Mouse (Mus musculus) cerebellum, postnatal 36 days (tissue): ENCODE data around the gene Rcsd1.

Experiments
- DNase-seq, 2 experiments: peaks; one replicate each; pipeline ENCODE4 v3.0.0; 2021 to 2022; ENCODE audit warnings: mixed read lengths in 2 of 2

Gene Rcsd1

DNA sequence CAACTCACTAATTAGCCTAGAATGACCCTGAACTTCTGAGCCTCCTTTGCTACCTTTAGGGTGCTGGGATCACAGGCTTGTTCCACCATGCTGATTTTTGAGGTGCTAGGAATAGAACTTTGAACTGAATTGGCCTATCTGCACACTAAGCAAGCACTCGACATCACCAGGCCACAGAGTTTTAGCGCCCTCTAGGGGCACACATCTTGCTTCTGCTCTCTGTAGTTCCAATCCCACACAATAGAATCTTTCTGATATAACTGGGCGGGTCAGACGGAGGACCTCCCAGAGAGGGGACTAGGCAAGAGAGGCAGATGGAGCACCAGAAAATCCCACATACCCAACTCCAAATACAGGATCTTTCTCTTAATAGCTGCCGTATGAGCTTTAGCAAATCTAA lies 51.0 kb downstream of the Rcsd1 start:
- DNase-seq, result peak; percentile 73 to 82

DNA sequence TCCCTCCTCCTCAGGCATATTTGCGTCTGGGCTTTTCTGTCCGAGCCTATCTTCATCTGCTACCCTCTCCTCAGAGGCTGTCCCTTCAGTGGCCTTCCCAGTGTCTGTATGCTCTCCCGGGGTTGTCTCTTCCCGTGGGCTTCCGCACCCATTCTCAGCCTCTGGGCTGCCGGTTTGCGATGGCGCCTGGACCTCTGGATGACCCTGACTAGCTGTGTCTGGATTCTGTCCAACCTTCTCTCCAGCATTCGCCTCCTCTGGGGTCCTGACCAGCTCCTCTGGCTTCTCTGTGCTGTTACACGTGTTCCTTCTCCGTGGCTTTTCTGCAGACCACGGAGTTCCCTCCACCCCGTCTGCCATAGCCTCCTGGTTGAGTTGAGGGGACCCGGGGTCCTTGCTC lies 54.1 kb downstream of the Rcsd1 start:
- no peak for DNase-seq

DNA sequence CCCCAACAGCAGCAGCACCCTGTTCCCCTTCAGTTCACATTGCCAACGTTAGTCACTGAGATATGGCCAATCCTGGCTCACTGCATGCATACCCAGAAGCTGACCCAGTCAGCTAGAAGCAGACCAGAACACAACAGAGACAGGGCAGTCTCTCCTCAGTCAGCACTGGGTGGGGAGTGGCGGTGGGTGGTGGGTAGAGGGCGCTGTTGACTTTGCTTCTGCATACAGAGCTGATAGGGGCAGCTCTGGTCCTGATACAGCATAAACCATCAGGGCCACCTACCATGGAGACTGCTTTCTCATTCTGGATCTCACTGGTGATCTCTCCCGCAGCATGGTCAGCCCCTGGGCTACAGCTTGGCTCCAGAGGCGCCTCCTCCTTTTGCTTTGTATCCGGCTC lies 54.5 kb downstream of the Rcsd1 start:
- DNase-seq, result peak in 1 of 2 experiments; percentile 24

DNA sequence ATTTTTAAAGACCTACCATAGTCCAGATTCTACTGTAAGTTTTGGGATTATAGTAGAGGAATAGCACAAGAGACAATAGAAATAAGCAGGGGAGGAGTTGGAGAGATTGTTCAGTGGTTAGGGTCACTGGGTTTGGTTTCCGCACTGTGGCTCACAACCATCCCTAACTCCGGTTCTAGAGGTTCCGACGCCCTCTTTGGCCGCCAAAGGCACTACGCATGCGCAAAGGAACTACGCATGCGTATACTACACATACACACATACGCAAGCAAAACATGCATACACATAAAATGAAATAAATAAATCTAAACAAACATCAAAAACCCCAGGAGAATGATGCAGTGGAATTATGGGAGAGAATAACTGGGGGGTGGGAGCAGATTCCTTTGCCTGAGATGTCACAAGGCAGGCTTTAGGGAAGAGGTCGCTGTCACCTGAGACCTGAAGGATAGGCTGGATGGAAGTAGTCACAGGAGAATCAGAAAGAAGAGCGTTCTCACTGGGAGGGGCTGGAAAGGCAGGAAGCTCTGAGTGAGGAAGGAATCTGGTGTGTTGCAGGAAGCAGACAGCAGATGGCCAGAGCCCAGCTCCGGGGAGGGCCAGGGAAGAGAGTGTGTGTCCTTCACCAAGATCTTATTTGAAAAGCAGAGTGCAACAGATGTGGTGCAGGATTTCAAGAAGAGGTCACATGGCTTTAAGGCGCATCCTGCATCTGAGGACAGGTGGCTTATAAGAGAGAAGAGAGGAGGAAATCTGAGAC lies 56.3 kb downstream of the Rcsd1 start:
- DNase-seq, result peak in 1 of 2 experiments; percentile 40

DNA sequence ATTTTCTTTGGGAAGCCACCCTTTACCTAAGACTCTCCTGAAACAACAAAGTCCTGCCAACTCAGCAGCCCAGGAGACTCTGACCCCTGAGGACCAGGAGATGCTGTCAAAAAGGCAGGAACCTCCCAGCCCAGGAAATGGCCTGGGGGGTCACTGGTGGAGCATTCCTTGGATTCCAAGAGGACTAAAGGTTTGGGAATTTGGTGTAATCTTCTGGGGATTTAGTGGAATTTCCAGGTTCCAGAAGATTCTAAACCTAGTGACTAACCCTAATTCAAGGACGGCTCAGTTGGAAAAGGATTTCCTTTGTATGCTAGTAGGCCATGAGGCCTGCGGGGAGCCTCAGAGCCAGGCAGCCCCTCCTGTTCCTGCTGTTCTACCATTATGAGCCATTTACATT lies 57.0 kb downstream of the Rcsd1 start:
- DNase-seq, result no peak

DNA sequence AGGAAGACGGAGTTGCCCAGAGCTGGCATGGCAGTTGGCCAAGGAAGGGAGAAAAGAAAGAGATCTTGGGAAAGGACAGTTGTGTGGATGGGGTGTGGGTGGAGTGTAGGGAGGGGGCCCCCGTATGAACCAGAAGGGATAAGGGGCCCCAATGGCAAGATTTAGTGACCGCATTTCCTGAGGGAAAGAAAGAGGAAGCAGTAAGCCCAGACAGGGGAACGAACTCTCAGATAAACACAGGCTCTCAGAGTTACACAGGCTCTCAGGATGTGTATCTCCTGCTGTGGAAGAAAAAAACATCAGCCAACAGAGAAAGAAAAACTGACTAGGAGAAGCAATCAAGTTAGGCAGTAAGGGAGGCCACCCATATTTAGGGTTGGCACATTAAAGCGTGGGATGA lies 58.4 kb downstream of the Rcsd1 start:
- DNase-seq, result no peak

DNA sequence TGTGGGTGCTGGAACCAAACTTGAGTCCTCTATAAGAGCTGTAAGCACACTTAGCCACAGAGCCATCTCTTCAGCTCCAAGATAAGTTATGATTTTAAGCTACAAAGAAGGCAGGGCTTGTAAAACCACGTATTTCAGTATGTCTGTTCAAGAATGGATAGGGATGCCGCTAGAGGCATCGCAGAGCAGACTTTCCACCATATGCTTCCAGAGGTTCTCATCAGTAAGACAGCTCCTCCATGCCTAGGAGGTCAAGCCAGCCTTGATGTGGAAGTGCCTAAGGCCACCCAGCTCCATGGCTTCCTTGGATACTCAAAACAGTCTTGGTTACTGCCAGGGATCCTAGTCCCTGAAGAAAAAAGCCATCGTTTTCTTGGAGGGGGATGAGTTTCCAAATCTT lies 64.5 kb downstream of the Rcsd1 start:
- DNase-seq, result no peak

DNA sequence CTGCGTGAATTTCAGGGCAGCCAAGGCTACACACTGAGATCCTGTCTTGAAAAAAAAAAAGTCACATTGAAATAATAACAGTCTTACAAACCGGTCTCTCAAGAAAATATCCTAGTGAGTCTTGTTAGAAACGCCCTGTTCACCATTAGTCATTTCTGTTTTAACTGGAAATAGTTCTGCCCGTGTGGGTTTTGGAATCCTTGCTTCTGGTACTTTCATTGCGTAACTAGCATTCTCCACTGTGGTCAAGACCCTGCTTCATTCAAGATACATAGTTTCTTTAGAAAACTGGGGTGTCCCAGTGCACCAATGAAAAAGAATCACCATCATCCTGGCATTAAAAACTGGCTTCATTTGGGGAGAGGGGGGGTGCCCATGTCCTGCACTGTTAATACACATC lies 65.8 kb downstream of the Rcsd1 start:
- no peak for DNase-seq

DNA sequence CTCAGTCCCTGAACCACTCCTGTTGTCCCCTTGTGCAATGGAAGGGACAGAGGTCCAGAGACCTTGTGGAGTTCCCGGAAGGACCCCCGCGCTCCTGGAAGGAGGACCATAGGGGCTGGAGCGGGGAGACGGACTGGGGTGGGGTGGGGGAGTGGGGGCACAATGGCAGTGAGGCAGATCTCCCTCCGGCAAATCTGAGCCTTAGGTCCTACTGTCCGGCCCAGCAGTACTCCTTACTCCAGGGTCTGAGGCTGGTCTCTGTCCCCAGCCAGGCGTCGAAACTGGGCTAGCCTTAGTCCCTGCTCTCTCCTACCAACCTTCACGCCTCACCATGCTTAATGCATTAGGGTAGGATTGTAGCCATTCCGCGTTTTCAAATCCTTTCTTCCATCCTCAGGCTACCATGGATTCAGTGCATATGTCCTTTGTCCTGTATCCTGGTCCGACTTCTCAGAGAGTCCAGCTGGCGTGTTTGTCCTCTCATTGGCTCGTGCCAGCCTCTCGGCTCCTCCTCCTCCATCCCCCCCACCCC lies 66.7 kb downstream of the Rcsd1 start:
- peak; percentile 69 to 75 for DNase-seq

DNA sequence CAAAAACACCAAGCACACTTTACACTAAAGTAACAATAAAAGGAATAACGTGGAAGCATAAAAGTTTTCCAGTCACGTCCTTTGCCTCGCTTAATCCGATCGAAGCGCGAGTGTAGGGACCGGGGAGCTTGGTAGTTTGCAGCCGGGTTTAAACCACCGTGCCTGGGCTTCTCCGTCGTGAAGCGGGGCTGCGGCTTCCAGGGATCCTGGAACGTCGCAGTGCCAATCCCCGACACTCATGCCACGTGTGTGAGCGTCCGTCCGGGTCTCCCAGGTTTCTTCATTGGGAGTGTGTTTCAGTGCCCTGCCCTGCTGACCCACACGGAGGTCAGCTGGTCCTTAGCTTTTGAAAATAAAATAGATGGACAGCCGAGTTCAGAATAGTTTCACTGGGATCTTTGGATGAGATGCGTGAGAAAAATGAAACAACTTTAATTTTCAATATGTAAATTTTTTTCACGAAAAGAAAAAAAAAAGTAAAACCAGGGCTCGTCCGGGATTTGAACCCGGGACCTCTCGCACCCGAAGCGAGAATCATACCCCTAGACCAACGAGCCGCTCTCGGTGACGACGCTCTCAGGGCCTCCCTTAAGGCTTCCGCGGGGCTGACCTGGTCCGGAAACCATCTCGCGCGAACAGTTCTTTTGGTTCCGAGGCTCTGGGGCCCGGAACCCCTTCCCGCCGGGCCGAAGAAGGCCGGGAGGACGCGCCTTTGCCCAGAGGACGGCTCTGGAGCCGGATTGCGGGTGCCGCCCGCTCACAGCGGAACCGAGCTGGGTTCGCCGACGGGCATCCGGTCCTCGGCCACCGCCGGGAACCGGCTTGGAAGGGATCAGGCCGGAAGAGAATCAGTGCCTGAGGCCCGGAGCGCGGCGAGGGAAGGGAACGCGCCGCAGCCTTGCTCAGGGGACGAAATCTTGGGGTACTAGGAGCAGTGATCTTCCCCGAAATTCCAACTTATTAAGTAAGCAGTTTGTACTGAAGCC lies 67.5 kb downstream of the Rcsd1 start:
- peak; percentile 93 to 94 for DNase-seq

DNA sequence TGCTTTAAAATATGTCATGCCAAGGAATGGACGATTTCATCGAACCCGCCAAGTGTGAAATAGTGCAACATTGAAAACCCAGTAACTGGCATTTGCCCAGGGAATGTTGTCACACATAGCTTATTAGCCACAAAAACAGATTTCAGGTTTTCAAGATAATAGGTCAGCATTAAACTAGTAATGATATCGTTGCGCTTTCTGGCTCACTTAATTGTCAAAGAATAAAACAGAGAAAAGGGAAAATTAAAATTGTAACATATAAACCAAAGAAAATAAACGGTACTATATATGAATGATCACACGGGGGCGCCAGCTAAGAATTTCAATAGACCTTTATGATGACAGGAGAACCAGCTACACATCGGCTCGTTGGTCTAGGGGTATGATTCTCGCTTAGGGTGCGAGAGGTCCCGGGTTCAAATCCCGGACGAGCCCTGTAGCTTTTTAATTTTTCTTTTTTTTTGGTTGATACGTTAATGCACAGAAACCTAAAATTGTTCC lies 68.2 kb downstream of the Rcsd1 start:
- peak; percentile 71 to 83 for DNase-seq

DNA sequence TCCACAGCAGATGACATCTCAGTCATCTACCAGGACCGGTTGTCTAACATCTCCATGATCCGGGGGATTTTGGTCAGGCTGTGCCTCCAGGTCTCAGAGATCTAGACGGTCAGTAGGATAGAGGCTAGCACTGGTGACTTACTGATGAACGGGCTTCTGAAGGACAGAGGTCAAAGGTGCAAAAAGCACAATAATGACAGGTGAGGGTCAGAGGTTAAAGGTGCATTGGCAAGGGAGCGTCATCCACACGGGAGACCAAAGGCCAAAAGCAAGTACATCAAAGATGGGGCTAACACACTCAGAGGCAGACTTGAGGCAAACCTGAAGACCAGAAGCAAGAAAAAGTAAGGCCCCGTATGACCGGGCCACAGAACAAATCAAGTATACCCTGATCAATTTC lies 73.3 kb downstream of the Rcsd1 start:
- no peak for DNase-seq

DNA sequence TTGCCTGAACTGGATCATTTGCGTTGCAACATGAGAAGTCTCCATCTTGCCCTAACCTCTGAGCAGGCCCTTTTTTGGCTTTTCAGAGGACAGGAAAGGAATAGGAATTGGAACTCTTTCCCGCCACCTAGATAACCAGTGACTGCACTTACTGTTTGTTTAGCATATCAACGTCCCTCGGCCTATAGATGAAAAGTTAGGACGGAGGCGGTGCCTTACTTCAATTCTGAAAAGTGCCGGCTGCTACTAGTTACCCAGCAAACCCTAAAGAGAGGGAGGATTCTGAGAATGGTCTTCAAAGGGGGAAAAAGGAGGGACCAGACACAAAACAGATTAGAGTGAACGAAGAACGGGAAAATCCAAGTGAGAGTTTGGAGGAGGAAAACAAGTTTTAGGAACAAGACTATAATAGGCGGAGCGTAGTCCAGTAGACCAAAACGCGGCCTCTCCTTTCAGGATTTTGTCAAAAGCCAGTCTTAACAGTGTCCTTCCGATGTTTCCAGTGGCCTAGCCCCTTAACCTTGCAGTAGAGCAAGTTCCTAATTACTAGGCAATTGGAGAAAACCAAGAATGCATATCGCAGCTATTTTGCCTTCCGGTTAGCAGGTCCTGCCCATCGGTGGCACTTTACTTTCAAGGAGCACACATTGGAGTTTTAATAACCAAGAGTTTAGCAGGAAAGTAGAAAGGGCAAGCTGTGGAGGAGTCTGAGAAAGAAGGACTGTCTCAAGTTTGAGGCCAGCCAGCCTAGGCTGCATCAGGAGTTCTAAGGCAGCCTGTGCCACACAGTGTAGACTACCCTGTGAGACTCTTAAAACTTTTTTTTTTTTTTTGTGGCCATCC lies 74.3 kb downstream of the Rcsd1 start:
- no peak for DNase-seq

DNA sequence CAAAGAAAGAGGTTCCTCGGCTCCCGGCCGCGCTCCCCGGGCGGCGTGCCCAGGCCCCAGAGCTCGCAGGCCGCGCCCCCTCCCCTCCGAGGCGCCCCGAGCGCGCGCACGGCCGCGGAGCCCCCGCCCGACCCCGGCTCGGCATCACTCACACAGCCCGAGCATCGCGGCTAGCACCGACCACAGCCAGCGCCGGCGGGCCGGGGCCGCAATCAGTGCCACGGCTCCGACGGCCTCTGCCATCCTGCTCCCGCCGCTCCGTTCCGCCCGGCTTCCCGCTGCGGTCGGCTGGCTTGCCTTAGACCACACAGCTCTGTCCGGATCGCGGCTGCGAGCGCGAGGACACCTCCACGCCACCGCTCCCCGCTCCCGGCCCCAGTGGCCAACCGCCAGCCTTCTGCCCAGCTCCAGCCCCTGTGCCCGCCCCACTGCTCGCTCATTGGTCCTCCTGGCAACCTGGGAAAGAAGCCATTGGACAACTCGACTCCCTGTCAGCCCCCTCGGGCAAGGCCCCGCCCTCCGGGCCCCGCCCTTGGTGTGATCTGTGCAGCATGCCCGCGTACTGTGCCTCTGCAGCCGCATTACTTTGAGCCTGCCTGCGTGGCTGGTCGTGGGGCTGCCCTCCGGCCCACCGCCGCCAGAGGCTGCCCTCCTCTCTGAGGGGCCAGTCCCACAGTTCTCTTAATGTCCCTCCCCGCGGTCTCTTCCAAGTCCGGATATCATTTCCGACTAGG lies 75.2 kb downstream of the Rcsd1 start, which contains the start of gene Mpzl1:
Mpzl1 (minus strand) TSS at position 388 of the 734 bp plus-strand sequence.
- DNase-seq, result peak; percentile 99 to 100

DNA sequence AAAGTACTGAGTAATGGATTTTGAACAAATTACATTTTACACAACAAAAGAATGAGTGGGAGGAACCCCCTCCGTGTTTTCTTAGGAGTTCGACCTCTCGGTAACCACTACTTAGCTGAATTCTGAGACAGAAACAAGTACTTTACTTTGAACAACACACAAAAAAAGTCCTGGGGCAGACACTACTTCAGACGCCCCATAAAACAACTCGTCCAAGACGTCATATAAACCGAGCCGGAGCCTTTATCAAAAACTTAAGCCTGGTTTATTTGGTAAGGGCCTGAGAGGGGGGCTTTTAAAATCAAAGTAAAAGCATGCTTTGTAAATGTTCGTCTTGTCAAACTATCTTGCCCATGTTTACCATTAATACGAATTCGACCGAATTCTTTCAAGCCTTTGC lies 76.2 kb downstream of the Rcsd1 start:
- DNase-seq, result no peak

DNA sequence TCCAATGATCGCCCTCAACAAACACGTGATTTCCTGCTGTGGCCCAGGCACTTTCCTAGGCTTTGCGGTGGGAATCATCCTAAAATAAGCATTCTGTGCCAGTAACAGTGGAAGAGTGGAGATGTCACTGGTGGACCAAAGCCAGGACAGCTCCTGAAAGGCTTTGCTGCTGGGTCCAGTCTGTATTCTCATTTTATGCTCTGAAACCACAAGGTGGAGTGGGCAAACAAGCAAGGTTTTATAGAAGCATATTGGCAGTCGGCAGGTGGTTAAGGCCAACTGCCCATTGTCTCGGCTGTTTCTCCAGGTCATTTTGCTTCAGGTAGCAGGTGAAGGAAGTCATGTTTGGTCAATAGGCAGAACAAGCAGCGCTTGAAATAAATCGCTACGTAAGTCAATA lies 78.4 kb downstream of the Rcsd1 start:
- peak; percentile 71 to 83 for DNase-seq

DNA sequence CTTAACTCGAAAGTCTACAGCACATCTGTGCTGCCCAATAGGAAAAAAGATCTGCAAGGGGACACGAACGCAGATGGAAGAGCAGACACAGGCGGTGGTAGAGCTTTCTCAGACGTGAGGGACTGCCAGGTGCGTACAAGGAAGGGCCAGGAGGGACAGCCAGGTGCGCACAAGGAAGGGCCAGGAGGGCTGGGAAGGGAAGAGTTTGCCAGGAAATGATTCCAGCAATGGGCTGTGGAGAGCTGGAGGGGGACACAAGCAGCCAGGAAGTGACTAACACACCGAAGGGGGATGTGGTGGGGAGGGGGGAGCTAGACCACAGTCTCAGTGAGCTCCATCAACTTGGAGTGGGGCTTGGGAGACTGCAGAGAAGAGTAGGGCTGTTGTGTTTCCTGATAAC lies 79.6 kb downstream of the Rcsd1 start:
- peak; percentile 41 to 53 for DNase-seq

DNA sequence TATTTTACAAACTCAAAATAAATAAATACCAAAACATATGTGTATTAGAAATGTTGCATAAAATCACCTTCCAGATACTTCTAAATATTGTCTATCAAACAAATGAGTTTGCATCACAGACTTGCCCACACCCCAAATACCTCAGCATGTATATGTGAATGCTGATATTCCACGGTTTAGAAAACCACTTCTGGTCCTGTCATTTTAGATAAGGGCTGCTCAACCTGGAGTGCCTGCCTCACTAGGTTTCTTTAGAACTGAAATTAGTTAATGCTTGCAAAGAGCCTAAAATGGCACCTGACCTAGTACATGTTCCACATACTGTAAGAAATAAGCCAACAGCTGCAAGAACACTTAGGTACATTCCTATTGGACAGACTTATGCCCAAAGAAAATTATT lies 81.0 kb downstream of the Rcsd1 start:
- no peak for DNase-seq

DNA sequence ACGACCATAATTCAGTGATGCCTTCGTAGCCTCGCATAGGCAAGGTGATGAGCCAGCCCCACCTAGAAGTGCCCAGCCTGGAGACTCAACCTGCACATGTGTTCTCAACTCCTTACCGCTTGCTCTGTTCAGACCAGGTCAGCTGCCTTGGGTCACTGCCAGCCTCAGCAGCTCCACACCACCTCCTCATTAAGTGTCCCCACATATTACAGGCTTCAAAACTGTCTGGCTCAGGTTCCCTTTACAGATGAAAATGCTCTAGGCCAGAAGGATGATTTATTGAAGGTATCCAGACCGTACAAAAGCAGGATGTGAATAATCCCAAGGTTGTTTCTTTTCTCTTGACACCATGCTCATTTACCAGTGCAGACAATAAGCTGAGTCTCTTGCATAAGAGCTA lies 83.7 kb downstream of the Rcsd1 start:
- DNase-seq, result no peak

DNA sequence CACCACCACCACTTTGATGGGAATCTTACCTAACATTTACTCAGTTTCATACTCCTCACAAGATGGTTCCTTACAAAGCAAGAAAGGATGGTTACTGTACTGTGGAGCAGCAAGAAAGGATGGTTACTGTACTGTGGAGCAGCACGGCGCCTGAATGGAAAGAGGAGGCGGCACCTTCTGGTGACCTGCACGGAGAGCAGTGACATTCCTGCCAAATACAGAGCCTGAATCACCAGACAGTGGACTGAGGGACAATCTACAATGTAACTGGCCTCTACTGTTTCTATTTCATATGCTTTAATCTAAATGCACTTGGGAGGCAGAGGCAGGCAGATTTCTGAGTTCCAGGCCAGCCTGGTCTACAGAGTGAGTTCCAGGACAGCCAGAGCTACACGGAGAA lies 84.5 kb downstream of the Rcsd1 start:
- DNase-seq, result no peak

DNA sequence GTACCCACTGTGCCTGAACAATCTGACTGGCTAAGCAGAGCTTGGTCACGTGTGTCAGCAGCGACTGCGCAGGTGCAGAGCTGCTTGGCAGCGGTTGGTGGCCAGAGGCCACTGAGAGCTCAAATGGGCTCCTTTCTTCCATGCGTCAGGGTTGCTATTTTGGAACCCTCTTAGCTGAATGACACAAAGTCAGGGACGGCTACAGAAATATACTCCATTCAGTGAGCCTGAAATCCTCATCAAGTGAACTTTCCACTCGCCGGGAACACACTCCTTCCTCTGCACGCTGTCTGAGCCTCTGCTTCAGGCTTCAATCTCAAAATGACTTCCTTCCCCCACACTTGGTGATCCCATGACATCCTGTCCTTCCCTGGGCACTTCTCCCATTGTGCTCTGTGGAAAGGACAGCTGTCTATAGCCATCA lies 91.3 kb downstream of the Rcsd1 start:
- peak; percentile 31 to 54 for DNase-seq
